Comparison of ENCODE assay signal across 9 mouse cellular contexts in genomic region chr10:60148087-60148486, GRCm38 (mm10). TPM values are rescaled to one million over a fixed set of nuclear protein-coding genes. Genes with fewer than 3 reads are reported as not detected.
A peak's percentile ranks its signal among the peaks of the same experiment; 100 is the strongest.
DNase-seq lines count a peak whose midpoint lies in the region; ATAC-seq and TF ChIP-seq lines count a peak whose summit lies in the region.
"Had no signal": no experiment of that assay in that cellular context is flagged by ENCODE, and none has a peak within 500 bp of the region (broad histone marks: within the 10 kb centered on the region; RNA-seq: fewer than 3 reads in every experiment).

No protein-coding gene starts in this region.

- H3K9me3 ChIP-seq in forebrain, embryonic 12.5 days = no peaks in the 10 kb centered on the region
- H3K9me3 ChIP-seq: limb, embryonic 12.5 days had no signal

- DNase-seq in Muller cell, postnatal 12 days (ENCODE audit: inconsistent ontology term) = peak; percentile 52
- DNase-seq in c-Kit-positive CD71-positive TER-119-positive erythroid progenitor cells, embryonic 14.5 days (ENCODE audit: low spot score) = peak; percentile 72
- peak; percentile 63 to 88 for DNase-seq in layer of hippocampus, adult 2 months (ENCODE audit: low spot score in 2 of 2)
- peak; percentile 71 to 86 for DNase-seq in lung, postnatal 4 days
- DNase-seq in right cerebral cortex, adult 2 months (ENCODE audit: low spot score in 2 of 2) = peak; percentile 77 to 84
- peak; percentile 39 for DNase-seq in urinary bladder, postnatal 10 days (ENCODE audit: low spot score)

- H3K27me3 ChIP-seq in forebrain, embryonic 12.5 days = 0 out of 2 replicates have a peak, but pooled peaks cover 3% of the 10 kb centered on the region
- H3K27me3 ChIP-seq: limb, embryonic 12.5 days had no signal

- H3K4me2 ChIP-seq in forebrain, embryonic 12.5 days = no peak overlapping the region
- H3K4me2 ChIP-seq: limb, embryonic 12.5 days had no signal

- no peak overlapping the region for H3K9ac ChIP-seq in forebrain, embryonic 12.5 days
- H3K9ac ChIP-seq: limb, embryonic 12.5 days had no signal

- no peak overlapping the region for H3K4me3 ChIP-seq in forebrain, embryonic 12.5 days (replicated peaks)
- no peak overlapping the region for H3K4me3 ChIP-seq in layer of hippocampus, adult 2 months
- H3K4me3 ChIP-seq: limb, embryonic 12.5 days had no signal

- TF ChIP-seq CTCF in layer of hippocampus, adult 2 months (conservative IDR thresholded peaks at IDR 0.05) = peak; percentile 93

- 4% methylated on average over 5 of the region's 5 CpGs for WGBS in forebrain, embryonic 12.5 days

- ATAC-seq in forebrain, embryonic 12.5 days (ENCODE audit: low FRiP score) = peak; percentile 61; the same call in 1 of the 2 replicates
- peak; percentile 73 to 83 for ATAC-seq in hematopoietic stem cell, adult 5-6 weeks (replicated peaks in 1 of 2; ENCODE audit: insufficient read depth in 1 of 2, low FRiP score in 2 of 2, low TSS enrichment in 1 of 2, low read depth in 1 of 2, poor library complexity in 2 of 2, severe bottlenecking in 2 of 2)

- no peaks in the 10 kb centered on the region; the same call in 1 of the 2 replicates for H3K4me1 ChIP-seq in forebrain, embryonic 12.5 days

- no peak overlapping the region for H3K27ac ChIP-seq in forebrain, embryonic 12.5 days
- no peak overlapping the region for H3K27ac ChIP-seq in layer of hippocampus, adult 2 months
- H3K27ac ChIP-seq: limb, embryonic 12.5 days had no signal

- H3K36me3 ChIP-seq in forebrain, embryonic 12.5 days (replicated peaks) = no peaks in the 10 kb centered on the region
- H3K36me3 ChIP-seq: limb, embryonic 12.5 days had no signal

RNA-seq across cellular contexts. Expression of gene Spock2, which starts 42.1 kb away (rescaled TPM):
- 13.2 and 14.3 TPM in 2 replicates for polyA plus RNA-seq in forebrain, embryonic 12.5 days (2016; fragmentation: Nextera tagmentation; extraction: Ambion mirVana)
- total RNA-seq in hematopoietic stem cell, adult 5-6 weeks (2017) = 0.50 TPM in 1 of 2 replicates, not detected in the other
- 100 to 1,000 TPM; 476 to 514 TPM for total RNA-seq in layer of hippocampus, adult 2 months (2021)

Comparison
In these comparisons a context has a peak if more than half of its experiments do, and no peak if none do; other contexts are left out.
1. RNA of gene Spock2, which starts 42.1 kb away (total RNA-seq): 476 to 514 TPM in layer of hippocampus, adult 2 months; 0.50 TPM in hematopoietic stem cell, adult 5-6 weeks; every median in the first group is over 100 times any median in the second.
2. Peak in every context shown above with its lines, with median percentiles within 50 percentile points of each other: DNase-seq.